ENCODE assay signal across 23 mouse cellular contexts in the genomic region with DNA sequence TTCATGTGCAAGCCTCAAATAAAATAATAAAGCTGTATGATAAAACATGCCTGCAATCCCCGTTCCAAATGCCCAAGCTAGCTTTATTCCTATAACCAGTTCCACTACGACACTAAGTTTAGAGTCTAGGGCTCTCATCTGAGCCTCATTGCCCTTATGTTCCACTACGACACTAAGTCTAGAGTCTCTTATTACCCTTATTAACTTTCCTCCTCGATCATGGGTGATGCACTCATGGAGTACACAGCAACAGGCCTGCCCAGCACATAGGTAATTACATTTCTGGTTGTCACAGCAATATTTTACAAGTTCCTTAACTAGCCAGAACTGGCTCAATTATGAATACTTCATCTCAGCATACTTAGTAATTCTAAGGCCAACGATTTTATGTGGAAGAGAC. TPM values are rescaled to one million over a fixed set of nuclear protein-coding genes. Genes with fewer than 3 reads are reported as not detected.
A peak's percentile ranks its signal among the peaks of the same experiment; 100 is the strongest.
DNase-seq lines count a peak whose midpoint lies in the region; ATAC-seq and TF ChIP-seq lines count a peak whose summit lies in the region.
"Had no signal": no experiment of that assay in that cellular context is flagged by ENCODE, and none has a peak within 500 bp of the region (broad histone marks: within the 10 kb centered on the region; RNA-seq: fewer than 3 reads in every experiment).

No protein-coding gene starts in this region.

- no peak for TF ChIP-seq CTCF in gastrocnemius, adult 2 months (IDR thresholded peaks at IDR 0.05)
- TF ChIP-seq CTCF in stomach, postnatal 0 days (IDR thresholded peaks at IDR 0.05; ENCODE audit: low read depth), result no peak

- no peaks in the 10 kb centered on the region for H3K9me3 ChIP-seq in heart, embryonic 16.5 days (replicated peaks; ENCODE audit: control insufficient read depth, low read length)
- no peaks in the 10 kb centered on the region for H3K9me3 ChIP-seq in limb, embryonic 12.5 days
- no peaks in the 10 kb centered on the region for H3K9me3 ChIP-seq in limb, embryonic 10.5 days (replicated peaks)
- no peaks in the 10 kb centered on the region for H3K9me3 ChIP-seq in stomach, postnatal 0 days (ENCODE audit: control insufficient read depth, low read length)
- H3K9me3 ChIP-seq: G1E; heart, embryonic 15.5 days had no signal

- H3K4me1 ChIP-seq in heart, embryonic 16.5 days (ENCODE audit: control insufficient read depth, insufficient read depth, low read length), result peaks cover 47% of the 10 kb centered on the region
- H3K4me1 ChIP-seq in limb, embryonic 12.5 days (replicated peaks), result peaks cover 36% of the 10 kb centered on the region
- H3K4me1 ChIP-seq in limb, embryonic 10.5 days, result peaks cover 16% of the 10 kb centered on the region
- peaks cover 5% of the 10 kb centered on the region; the same call in 1 of the 2 replicates for H3K4me1 ChIP-seq in stomach, postnatal 0 days (replicated peaks; ENCODE audit: control insufficient read depth, insufficient read depth)

- no peak for DNase-seq in gastrocnemius, adult 2 months
- DNase-seq in gastrocnemius, adult 8-10 months (ENCODE audit: low spot score in 2 of 2), result no peak
- no peak for DNase-seq in heart, adult 9 months (ENCODE audit: low spot score in 2 of 2)
- DNase-seq in limb, embryonic 10.5 days (ENCODE audit: low spot score), result no peak
- no peak for DNase-seq in stomach, postnatal 0 days (ENCODE audit: low spot score)
- no peak for DNase-seq in liver
- DNase-seq: adrenal gland, postnatal 10 days; adrenal gland, postnatal 36 days; cerebellum, adult 18-20 months; forebrain, postnatal 0 days; gastrocnemius, postnatal 10 days; gastrocnemius, postnatal 36 days; heart, postnatal 14 days; heart, postnatal 4 days had no signal

- peak overlapping the region; percentile 83 for H3K27ac ChIP-seq in gastrocnemius, adult 2 months
- no peak overlapping the region for H3K27ac ChIP-seq in heart, embryonic 16.5 days (ENCODE audit: low read length)
- peak overlapping the region; percentile 13; the same call in 1 of the 2 replicates for H3K27ac ChIP-seq in limb, embryonic 12.5 days
- H3K27ac ChIP-seq in limb, embryonic 10.5 days, result no peak overlapping the region
- peak overlapping the region; percentile 4; the same call in 1 of the 2 replicates for H3K27ac ChIP-seq in stomach, postnatal 0 days (replicated peaks)
- H3K27ac ChIP-seq: heart, embryonic 15.5 days; hindbrain, embryonic 14.5 days; hindbrain, postnatal 0 days had no signal

- H3K9ac ChIP-seq in heart, embryonic 16.5 days (ENCODE audit: low read length), result 0 out of 2 replicates have a peak overlapping the region, but pooled peaks have one; percentile 7
- H3K9ac ChIP-seq in limb, embryonic 12.5 days (replicated peaks), result no peak overlapping the region
- no peak overlapping the region for H3K9ac ChIP-seq in stomach, postnatal 0 days (ENCODE audit: low read length)
- H3K9ac ChIP-seq: forebrain, postnatal 0 days; heart, embryonic 15.5 days; hindbrain, embryonic 14.5 days had no signal

- no peaks in the 10 kb centered on the region for H3K27me3 ChIP-seq in heart, embryonic 16.5 days (ENCODE audit: control insufficient read depth, insufficient read depth, low read length)
- H3K27me3 ChIP-seq in limb, embryonic 12.5 days, result no peaks in the 10 kb centered on the region
- no peaks in the 10 kb centered on the region for H3K27me3 ChIP-seq in limb, embryonic 10.5 days (ENCODE audit: low read depth, poor library complexity, severe bottlenecking)
- H3K27me3 ChIP-seq in stomach, postnatal 0 days (ENCODE audit: control insufficient read depth, insufficient read depth, low read length), result no peaks in the 10 kb centered on the region
- H3K27me3 ChIP-seq: heart, embryonic 15.5 days; Patski had no signal

- ATAC-seq in heart, embryonic 16.5 days (replicated peaks; ENCODE audit: extremely low read depth, insufficient read depth, low FRiP score), result no peak
- no peak for ATAC-seq in limb, embryonic 12.5 days (ENCODE audit: insufficient number of reproducible peaks, insufficient read depth, low FRiP score, low TSS enrichment, low read depth)
- ATAC-seq in stomach, postnatal 0 days (ENCODE audit: low FRiP score, low TSS enrichment), result no peak
- ATAC-seq: forebrain, embryonic 14.5 days; forebrain, postnatal 0 days; hindbrain, postnatal 0 days; inflammation-experienced regulatory T-cells, adult 6 months; Patski had no signal

- H3K36me3 ChIP-seq in heart, embryonic 16.5 days (ENCODE audit: control insufficient read depth, insufficient read depth), result no peaks in the 10 kb centered on the region
- H3K36me3 ChIP-seq in limb, embryonic 12.5 days, result 0 out of 2 replicates have a peak, but pooled peaks cover 2% of the 10 kb centered on the region
- peaks cover 8% of the 10 kb centered on the region for H3K36me3 ChIP-seq in limb, embryonic 10.5 days
- H3K36me3 ChIP-seq in stomach, postnatal 0 days (ENCODE audit: control insufficient read depth, insufficient read depth, low read length), result no peaks in the 10 kb centered on the region
- H3K36me3 ChIP-seq: heart, embryonic 15.5 days had no signal

- H3K4me2 ChIP-seq in heart, embryonic 16.5 days (ENCODE audit: low read depth, low read length), result no peak overlapping the region
- no peak overlapping the region for H3K4me2 ChIP-seq in limb, embryonic 12.5 days
- H3K4me2 ChIP-seq in stomach, postnatal 0 days (replicated peaks; ENCODE audit: low read depth), result no peak overlapping the region
- H3K4me2 ChIP-seq: heart, embryonic 15.5 days; hindbrain, embryonic 14.5 days had no signal

- WGBS in heart, embryonic 16.5 days, result 73% methylated on average over 5 of the region's 5 CpGs
- WGBS in limb, embryonic 12.5 days, result 75% methylated on average over 5 of the region's 5 CpGs
- WGBS in limb, embryonic 10.5 days, result 86% methylated on average over 5 of the region's 5 CpGs
- 70% methylated on average over 5 of the region's 5 CpGs for WGBS in stomach, postnatal 0 days

- intact Hi-C loops in gastrocnemius, adult 2 months (cut with DNase I), result no loop called here

- H3K4me3 ChIP-seq in gastrocnemius, adult 2 months, result peak overlapping the region; percentile 34
- H3K4me3 ChIP-seq in heart, embryonic 16.5 days (ENCODE audit: low read length), result no peak overlapping the region
- no peak overlapping the region for H3K4me3 ChIP-seq in limb, embryonic 12.5 days (replicated peaks)
- H3K4me3 ChIP-seq in limb, embryonic 10.5 days, result no peak overlapping the region
- no peak overlapping the region for H3K4me3 ChIP-seq in stomach, postnatal 0 days (ENCODE audit: low read depth, low read length)
- H3K4me3 ChIP-seq: heart, embryonic 15.5 days had no signal

- no peak for TF ChIP-seq EP300 in stomach, postnatal 0 days (optimal IDR thresholded peaks at IDR 0.05)

RNA-seq across cellular contexts. Expression of a gene that starts 36.3 kb away (rescaled TPM):
- 10 to 100 TPM; 60.3 to 62.1 TPM for total RNA-seq in gastrocnemius, adult 2 months (2021)
- 10 to 100 TPM; 55.0 to 63.5 (median 62.4) TPM for total RNA-seq in gastrocnemius, adult 8-10 months (2022)
- 17.6 and 18.5 TPM in 2 replicates for polyA plus RNA-seq in heart, embryonic 16.5 days (2015; fragmentation: Nextera tagmentation; extraction: Ambion mirVana)
- 62.3 and 108 TPM in 2 replicates for polyA plus RNA-seq in limb, embryonic 12.5 days (2016; fragmentation: Nextera tagmentation; extraction: Ambion mirVana)
- 54.8 and 63.9 TPM in 2 replicates for polyA plus RNA-seq in limb, embryonic 10.5 days (2016; fragmentation: Nextera tagmentation; extraction: Ambion mirVana)
- polyA plus RNA-seq in stomach, postnatal 0 days (2015; fragmentation: Nextera tagmentation; extraction: Ambion mirVana), result 35.0 and 35.8 TPM in 2 replicates

RNA-seq across cellular contexts. Expression of a gene that starts 56.9 kb away (rescaled TPM):
- total RNA-seq in gastrocnemius, adult 2 months (2021), result 10 to 100 TPM; 67.4 to 74.9 TPM
- 10 to 100 TPM; 74.1 to 81.0 (median 77.4) TPM for total RNA-seq in gastrocnemius, adult 8-10 months (2022)
- polyA plus RNA-seq in heart, embryonic 16.5 days (2015; fragmentation: Nextera tagmentation; extraction: Ambion mirVana), result 60.7 and 71.0 TPM in 2 replicates
- 63.2 and 63.7 TPM in 2 replicates for polyA plus RNA-seq in limb, embryonic 12.5 days (2016; fragmentation: Nextera tagmentation; extraction: Ambion mirVana)
- 57.8 and 60.5 TPM in 2 replicates for polyA plus RNA-seq in limb, embryonic 10.5 days (2016; fragmentation: Nextera tagmentation; extraction: Ambion mirVana)
- polyA plus RNA-seq in stomach, postnatal 0 days (2015; fragmentation: Nextera tagmentation; extraction: Ambion mirVana), result 29.6 and 32.0 TPM in 2 replicates

Comparison
In these comparisons a context has a peak if more than half of its experiments do, and no peak if none do; other contexts are left out.
1. H3K27ac ChIP-seq: peak in gastrocnemius, adult 2 months (single experiment), limb, embryonic 12.5 days (single experiment) and stomach, postnatal 0 days (single experiment); none in heart, embryonic 16.5 days (single experiment) and limb, embryonic 10.5 days (single experiment).